Mouse (Mus musculus) left cerebral cortex, postnatal 4 days (tissue): ENCODE measurements around the gene Gm12887. TPM values are rescaled to one million over a fixed set of nuclear protein-coding genes. Genes with fewer than 3 reads are reported as not detected.

ENCODE experiments used
- DNase-seq: peaks from one replicate; pipeline ENCODE4 v3.0.0-alpha.2; 2022
- intact Hi-C: fragments of 180-260 bp; cut with DNase I; formaldehyde crosslinking; loops from one replicate; pipeline ENCODE4 v1.15.1; 2025
- total RNA-seq, 2 experiments: library from RNA; stranded (reverse); gene quantifications; 2 replicates each; pipeline ENCODE4 v1.2.3; 2021

The Gm12887 gene
- not detected for total RNA-seq

DNA sequence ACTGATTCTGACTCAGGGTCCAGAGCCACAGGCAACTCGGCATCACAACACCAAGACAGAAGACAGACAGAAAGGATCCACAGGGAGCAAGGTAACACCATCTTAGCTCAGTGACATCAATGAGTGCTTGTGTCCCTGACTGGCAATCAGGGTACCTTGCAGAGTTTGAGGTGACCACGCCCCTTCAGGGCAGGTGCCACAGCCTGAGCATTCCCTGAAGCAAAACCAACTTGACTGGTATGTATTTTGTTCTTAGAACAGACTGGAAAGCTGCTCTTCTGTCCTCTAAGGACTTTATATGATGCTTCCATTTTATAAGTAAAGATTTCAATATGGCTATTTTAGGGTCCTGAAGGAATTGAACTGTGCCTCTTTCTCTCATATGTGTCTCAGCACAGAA lies at the start of gene Gm12887:
Gene Gm12887, minus strand, starts transcription at position 101 of the 400 bp plus-strand sequence.
- intact Hi-C loops: no loop called here
- no peak for DNase-seq

DNA sequence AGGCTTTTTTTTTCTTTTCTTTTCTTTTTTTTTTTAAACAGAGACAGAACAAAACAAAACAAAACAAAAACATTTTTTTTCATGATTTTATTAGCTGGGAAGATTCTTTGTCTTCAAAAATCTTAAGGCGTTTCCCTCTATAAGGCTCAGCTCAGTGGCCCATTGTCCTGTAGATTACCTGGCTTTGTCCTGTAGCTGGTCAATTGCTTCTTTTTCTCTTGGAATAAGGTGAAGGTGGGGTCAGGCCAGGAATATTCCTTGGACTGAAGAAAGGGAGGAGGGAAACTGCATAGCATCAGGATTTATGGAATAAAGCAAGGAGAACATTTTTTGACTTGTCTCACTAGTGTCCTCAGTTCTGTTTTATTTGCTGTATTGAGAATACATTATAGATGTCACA lies 35.1 kb upstream of the Gm12887 start:
- intact Hi-C loops: no loop called here
- DNase-seq: no peak

Other genes starting within 250 kb of the Gm12887 start
- not detected for gene Gm12886, start 199.0 kb downstream of the Gm12887 start, total RNA-seq